Mouse (Mus musculus): ENCODE data around the gene Nr2f2.

Nr2f2 gene

GRCm38 (mm10) chr7:70365941-70366807 lies at the start of gene Nr2f2:
TSS of gene Nr2f2 (minus strand) at chr7:70366735.
- DNase-seq (ENCODE audit: low spot score): no peak

- no peak for DNase-seq (ENCODE audit: low spot score)
These were observed 47.9 kb upstream of the Nr2f2 start for GRCm38 (mm10) chr7:70414461-70414860.

GRCm38 (mm10) chr7:70413646-70414045 lies 47.1 kb upstream of the Nr2f2 start:
- DNase-seq (ENCODE audit: low spot score): no peak

GRCm38 (mm10) chr7:70412900-70413299 lies 46.4 kb upstream of the Nr2f2 start:
- DNase-seq (ENCODE audit: low spot score): no peak

GRCm38 (mm10) chr7:70410350-70410749 lies 43.8 kb upstream of the Nr2f2 start:
- no peak for DNase-seq (ENCODE audit: low spot score)

GRCm38 (mm10) chr7:70409890-70410289 lies 43.4 kb upstream of the Nr2f2 start:
- no peak for DNase-seq (ENCODE audit: low spot score)

- no peak for DNase-seq (ENCODE audit: low spot score)
These were observed 42.3 kb upstream of the Nr2f2 start for GRCm38 (mm10) chr7:70408814-70409213.

- no peak for DNase-seq (ENCODE audit: low spot score)
These were observed 40.6 kb upstream of the Nr2f2 start for GRCm38 (mm10) chr7:70407123-70407522.

GRCm38 (mm10) chr7:70406527-70406926 lies 40.0 kb upstream of the Nr2f2 start:
- no peak for DNase-seq (ENCODE audit: low spot score)

GRCm38 (mm10) chr7:70405466-70405865 lies 38.9 kb upstream of the Nr2f2 start:
- DNase-seq (ENCODE audit: low spot score): no peak

- DNase-seq (ENCODE audit: low spot score): no peak
These were observed 16.3 kb upstream of the Nr2f2 start for GRCm38 (mm10) chr7:70382828-70383227.

GRCm38 (mm10) chr7:70381409-70382244 lies 15.1 kb upstream of the Nr2f2 start:
- DNase-seq (ENCODE audit: low spot score): no peak

- no peak for DNase-seq (ENCODE audit: low spot score)
These were observed 14.4 kb upstream of the Nr2f2 start for GRCm38 (mm10) chr7:70380943-70381342.

GRCm38 (mm10) chr7:70380246-70380645 lies 13.7 kb upstream of the Nr2f2 start:
- DNase-seq (ENCODE audit: low spot score): no peak

GRCm38 (mm10) chr7:70370552-70371262 lies 4.2 kb upstream of the Nr2f2 start:
- no peak for DNase-seq (ENCODE audit: low spot score)

- DNase-seq (ENCODE audit: low spot score): no peak
These were observed 3.4 kb upstream of the Nr2f2 start for GRCm38 (mm10) chr7:70369731-70370551.

- DNase-seq (ENCODE audit: low spot score): no peak
These were observed 2.7 kb upstream of the Nr2f2 start for GRCm38 (mm10) chr7:70369061-70369730.

- DNase-seq (ENCODE audit: low spot score): no peak
These were observed 2.2 kb upstream of the Nr2f2 start for GRCm38 (mm10) chr7:70368751-70369060.

GRCm38 (mm10) chr7:70368268-70368655 lies 1.7 kb upstream of the Nr2f2 start:
- no peak for DNase-seq (ENCODE audit: low spot score)

GRCm38 (mm10) chr7:70367591-70368267 lies 1.2 kb upstream of the Nr2f2 start:
- no peak for DNase-seq (ENCODE audit: low spot score)

GRCm38 (mm10) chr7:70366808-70367095 lies 217 bp upstream of the Nr2f2 start:
- DNase-seq (ENCODE audit: low spot score): no peak

Data from MN1 (cell line).